Mouse (Mus musculus) C2C12 (cell line): ENCODE data around the gene Adgrl2. TPM values are rescaled to one million over a fixed set of nuclear protein-coding genes. Genes with fewer than 3 reads are reported as not detected.

Experiments
- H3K27me3 ChIP-seq: one replicate; pipeline ENCODE4 v1.6.1; 2011; ENCODE audit not compliant: control insufficient read depth, insufficient read depth, insufficient read length
- H3K36me3 ChIP-seq: one replicate; pipeline ENCODE4 v1.6.1; 2011; ENCODE audit not compliant: control insufficient read depth, insufficient read depth
- H3K4me3 ChIP-seq: one replicate; pipeline ENCODE4 v1.5.1; 2011; ENCODE audit warnings: mild to moderate bottlenecking, control low read depth; ENCODE audit not compliant: poor library complexity, insufficient read depth, severe bottlenecking
- H3K79me2 ChIP-seq: one replicate; pipeline ENCODE4 v1.6.1; 2011; ENCODE audit not compliant: control insufficient read depth, insufficient read depth
- H3K79me3 ChIP-seq: one replicate; pipeline ENCODE4 v1.6.1; 2011; ENCODE audit warnings: low read depth, control low read depth
- H3ac ChIP-seq: one replicate; pipeline ENCODE3; 2011; ENCODE audit warnings: low read depth; ENCODE audit not compliant: control insufficient read depth, insufficient read length
- CEBPB ChIP-seq: IDR thresholded peaks from one replicate; pipeline ENCODE4 v1.6.1; 2011; ENCODE audit warnings: low read depth, mild to moderate bottlenecking, control low read depth, moderate library complexity
- CTCF ChIP-seq: IDR thresholded peaks from one replicate; pipeline ENCODE4 v1.5.1; 2011; ENCODE audit not compliant: control insufficient read depth, insufficient read depth, insufficient read length
- FOSL1 ChIP-seq: IDR thresholded peaks from one replicate; pipeline ENCODE4 v1.8.0; 2011; ENCODE audit warnings: mild to moderate bottlenecking, low read length; ENCODE audit not compliant: poor library complexity, insufficient read depth, severe bottlenecking
- MAX ChIP-seq: IDR thresholded peaks from one replicate; pipeline ENCODE4 v1.6.1; 2011; ENCODE audit warnings: mild to moderate bottlenecking, control low read depth
- MYOD1 ChIP-seq: IDR thresholded peaks from one replicate; pipeline ENCODE4 v1.6.1; 2011; ENCODE audit warnings: low read depth; ENCODE audit not compliant: control insufficient read depth, insufficient read length
- MYOG ChIP-seq: IDR thresholded peaks from one replicate; pipeline ENCODE4 v1.6.1; 2011; ENCODE audit not compliant: control insufficient read depth, insufficient read length; ENCODE audit errors: extremely low read depth
- USF1 ChIP-seq: IDR thresholded peaks from one replicate; pipeline ENCODE4 v1.6.1; 2011; ENCODE audit warnings: low read depth, mild to moderate bottlenecking, control low read depth, moderate library complexity
- polyA plus RNA-seq: library from polyadenylated mRNA; unstranded; fragments of >200 nt; fragmentation: generic; extraction: Trizol; gene quantifications from one replicate; pipeline ENCODE4 v1.2.1, GENCODE M21; 2012; ENCODE audit warnings: missing spikeins

Gene Adgrl2
- polyA plus RNA-seq, 1 experiment = 19.9 TPM

GRCm38 (mm10) chr3:148947805-148948405 is 42.5 kb downstream of the Adgrl2 start:
- Histone ChIP-seq H3K79me3 (peaks cover 33% of the 10 kb centered on the region), H3K4me3 (no peak overlapping the region), H3ac (no peak overlapping the region), H3K79me2 (peaks cover 60% of the 10 kb centered on the region), H3K27me3 (no peaks in the 10 kb centered on the region), H3K36me3 (peaks cover 7% of the 10 kb centered on the region)
- no peak for TF ChIP-seq CEBPB
- TF ChIP-seq MAX = no peak

GRCm38 (mm10) chr3:148947266-148947665 is 43.1 kb downstream of the Adgrl2 start:
- Histone ChIP-seq H3ac (no peak overlapping the region), H3K27me3 (no peaks in the 10 kb centered on the region), H3K79me2 (peaks cover 67% of the 10 kb centered on the region), H3K79me3 (peaks cover 39% of the 10 kb centered on the region), H3K36me3 (peaks cover 6% of the 10 kb centered on the region), H3K4me3 (no peak overlapping the region)
- TF ChIP-seq MYOD1 (no peak), CTCF (no peak), MYOG (no peak), USF1 (no peak), CEBPB (no peak), MAX (no peak), FOSL1 (no peak)

- Histone ChIP-seq H3K79me2 (peaks cover 83% of the 10 kb centered on the region), H3ac (no peak overlapping the region), H3K27me3 (no peaks in the 10 kb centered on the region), H3K36me3 (no peaks in the 10 kb centered on the region), H3K4me3 (no peak overlapping the region), H3K79me3 (peaks cover 40% of the 10 kb centered on the region)
- TF ChIP-seq MYOD1 (no peak), MAX (no peak), MYOG (no peak), CEBPB (no peak), USF1 (no peak), CTCF (no peak), FOSL1 (no peak)
Measured at GRCm38 (mm10) chr3:148945534-148945933, 44.8 kb downstream of the Adgrl2 start.

GRCm38 (mm10) chr3:148939457-148939856 is 50.9 kb downstream of the Adgrl2 start:
- Histone ChIP-seq H3K36me3 (no peaks in the 10 kb centered on the region), H3K79me3 (peaks cover 31% of the 10 kb centered on the region), H3K4me3 (no peak overlapping the region), H3ac (no peak overlapping the region), H3K79me2 (peaks cover 72% of the 10 kb centered on the region), H3K27me3 (no peaks in the 10 kb centered on the region)
- TF ChIP-seq MAX (no peak), CEBPB (no peak), FOSL1 (no peak), USF1 (no peak), MYOD1 (no peak), MYOG (no peak), CTCF (no peak)

GRCm38 (mm10) chr3:148935056-148935455 is 55.3 kb downstream of the Adgrl2 start:
- Histone ChIP-seq H3ac (no peak overlapping the region), H3K27me3 (no peaks in the 10 kb centered on the region), H3K4me3 (no peak overlapping the region), H3K79me2 (peaks cover 63% of the 10 kb centered on the region), H3K79me3 (peaks cover 20% of the 10 kb centered on the region), H3K36me3 (peaks cover 3% of the 10 kb centered on the region)
- TF ChIP-seq USF1 = no peak
- TF ChIP-seq CTCF = no peak
- TF ChIP-seq MAX = no peak
- TF ChIP-seq CEBPB = no peak
- no peak for TF ChIP-seq MYOG
- TF ChIP-seq FOSL1 = no peak
- no peak for TF ChIP-seq MYOD1

- TF ChIP-seq FOSL1 = no peak
- Histone ChIP-seq H3K79me3 (peaks cover 22% of the 10 kb centered on the region), H3ac (no peak overlapping the region), H3K4me3 (no peak overlapping the region), H3K79me2 (peaks cover 57% of the 10 kb centered on the region), H3K36me3 (peaks cover 3% of the 10 kb centered on the region), H3K27me3 (no peaks in the 10 kb centered on the region)
Measured at GRCm38 (mm10) chr3:148934279-148934678, 56.1 kb downstream of the Adgrl2 start.
